Mouse (Mus musculus): ENCODE data around the gene Mylk. TPM values are rescaled to one million over a fixed set of nuclear protein-coding genes. Genes with fewer than 3 reads are reported as not detected.

Mylk gene
- polyA plus RNA-seq, 1 experiment from 2014 or later: 144 TPM

GRCm38 (mm10) chr16:34854066-34854465, 109.1 kb downstream of the Mylk start:
- H3K27ac ChIP-seq (ENCODE audit: low read length): no peak overlapping the region
- H3K4me3 ChIP-seq (ENCODE audit: low read length): no peak overlapping the region
- H3K9ac ChIP-seq (ENCODE audit: low read length): no peak overlapping the region
- WGBS: 69% methylated on average over 7 of the region's 7 CpGs
- no peaks in the 10 kb centered on the region for H3K36me3 ChIP-seq (ENCODE audit: control insufficient read depth, insufficient read depth, low read length)
- no peak for ATAC-seq (ENCODE audit: low read depth)
- no peak overlapping the region for H3K4me2 ChIP-seq (ENCODE audit: low read depth, low read length)
- H3K27me3 ChIP-seq (ENCODE audit: control insufficient read depth, insufficient read depth, low read depth, low read length): no peaks in the 10 kb centered on the region
- peaks cover 13% of the 10 kb centered on the region for H3K4me1 ChIP-seq (replicated peaks; ENCODE audit: control insufficient read depth, insufficient read depth, low read length)
- no peaks in the 10 kb centered on the region for H3K9me3 ChIP-seq (ENCODE audit: control insufficient read depth, low read length)

- Histone ChIP-seq H3K4me1 (replicated peaks; ENCODE audit: control insufficient read depth, insufficient read depth, low read length) (peaks cover 13% of the 10 kb centered on the region), H3K4me3 (ENCODE audit: low read length) (no peak overlapping the region), H3K27me3 (ENCODE audit: control insufficient read depth, insufficient read depth, low read depth, low read length) (no peaks in the 10 kb centered on the region), H3K4me2 (ENCODE audit: low read depth, low read length) (no peak overlapping the region), H3K9me3 (ENCODE audit: control insufficient read depth, low read length) (no peaks in the 10 kb centered on the region), H3K9ac (ENCODE audit: low read length) (no peak overlapping the region), H3K27ac (ENCODE audit: low read length) (peak overlapping the region; percentile 15; the same call in 1 of the 2 replicates), H3K36me3 (ENCODE audit: control insufficient read depth, insufficient read depth, low read length) (no peaks in the 10 kb centered on the region)
- peak; percentile 75 for ATAC-seq (ENCODE audit: low read depth)
- WGBS: 63% methylated on average over 6 of the region's 6 CpGs
Observed at GRCm38 (mm10) chr16:34855136-34855535, 110.1 kb downstream of the Mylk start.

DNA sequence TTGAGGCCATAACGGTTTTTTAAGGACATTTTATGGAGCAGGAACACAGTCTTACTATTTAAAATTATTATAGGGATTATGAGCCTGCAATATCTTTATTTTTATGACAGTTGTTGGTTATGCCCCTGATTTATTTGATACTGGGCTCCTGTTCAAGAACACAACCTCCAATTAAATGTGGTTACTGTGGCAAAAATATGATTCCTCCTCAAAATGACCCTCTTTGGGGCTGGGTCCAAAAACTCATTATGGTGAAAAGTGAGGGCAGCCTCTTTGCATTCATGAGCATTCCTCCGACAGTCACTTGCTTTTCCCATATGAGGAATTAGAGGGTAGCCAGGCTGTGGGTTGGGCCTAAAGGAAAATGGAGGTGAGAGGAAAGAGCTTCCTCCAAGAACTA, 110.7 kb downstream of the Mylk start:
- H3K27ac ChIP-seq (ENCODE audit: low read length): 0 out of 2 replicates have a peak overlapping the region, but pooled peaks have one; percentile 15
- WGBS: 58% methylated on average over 2 of the region's 2 CpGs

GRCm38 (mm10) chr16:34857631-34858030, 112.6 kb downstream of the Mylk start:
- Histone ChIP-seq H3K4me3 (ENCODE audit: low read length) (no peak overlapping the region), H3K36me3 (ENCODE audit: control insufficient read depth, insufficient read depth, low read length) (no peaks in the 10 kb centered on the region), H3K27me3 (ENCODE audit: control insufficient read depth, insufficient read depth, low read depth, low read length) (no peaks in the 10 kb centered on the region), H3K27ac (ENCODE audit: low read length) (no peak overlapping the region), H3K4me1 (replicated peaks; ENCODE audit: control insufficient read depth, insufficient read depth, low read length) (peaks cover 25% of the 10 kb centered on the region), H3K9ac (ENCODE audit: low read length) (no peak overlapping the region), H3K4me2 (ENCODE audit: low read depth, low read length) (no peak overlapping the region), H3K9me3 (ENCODE audit: control insufficient read depth, low read length) (no peaks in the 10 kb centered on the region)
- ATAC-seq (ENCODE audit: low read depth): no peak
- 46% methylated on average over 5 of the region's 5 CpGs for WGBS

More for the DNA sequence above, 110.7 kb downstream of the Mylk start:
- Histone ChIP-seq H3K4me3 (ENCODE audit: low read length) (no peak overlapping the region), H3K9me3 (ENCODE audit: control insufficient read depth, low read length) (no peaks in the 10 kb centered on the region), H3K36me3 (ENCODE audit: control insufficient read depth, insufficient read depth, low read length) (no peaks in the 10 kb centered on the region), H3K27me3 (ENCODE audit: control insufficient read depth, insufficient read depth, low read depth, low read length) (no peaks in the 10 kb centered on the region), H3K9ac (ENCODE audit: low read length) (no peak overlapping the region), H3K4me1 (replicated peaks; ENCODE audit: control insufficient read depth, insufficient read depth, low read length) (peaks cover 13% of the 10 kb centered on the region), H3K4me2 (ENCODE audit: low read depth, low read length) (no peak overlapping the region)
- ATAC-seq (ENCODE audit: low read depth): no peak

- no peaks in the 10 kb centered on the region for H3K36me3 ChIP-seq (ENCODE audit: control insufficient read depth, insufficient read depth, low read length)
- no peak overlapping the region for H3K4me2 ChIP-seq (ENCODE audit: low read depth, low read length)
- no peaks in the 10 kb centered on the region for H3K27me3 ChIP-seq (ENCODE audit: control insufficient read depth, insufficient read depth, low read depth, low read length)
- WGBS: 74% methylated on average over 3 of the region's 3 CpGs
- no peaks in the 10 kb centered on the region for H3K9me3 ChIP-seq (ENCODE audit: control insufficient read depth, low read length)
- peaks cover 21% of the 10 kb centered on the region for H3K4me1 ChIP-seq (replicated peaks; ENCODE audit: control insufficient read depth, insufficient read depth, low read length)
- H3K4me3 ChIP-seq (ENCODE audit: low read length): no peak overlapping the region
- H3K9ac ChIP-seq (ENCODE audit: low read length): no peak overlapping the region
- ATAC-seq (ENCODE audit: low read depth): no peak
- H3K27ac ChIP-seq (ENCODE audit: low read length): no peak overlapping the region
Observed at GRCm38 (mm10) chr16:34860761-34861160, 115.8 kb downstream of the Mylk start.

- no peak overlapping the region for H3K9ac ChIP-seq (ENCODE audit: low read length)
- H3K27ac ChIP-seq (ENCODE audit: low read length): 0 out of 2 replicates have a peak overlapping the region, but pooled peaks have one; percentile 10
- H3K27me3 ChIP-seq (ENCODE audit: control insufficient read depth, insufficient read depth, low read depth, low read length): no peaks in the 10 kb centered on the region
- ATAC-seq (ENCODE audit: low read depth): peak; percentile 46; the same call in 1 of the 2 replicates
- H3K4me3 ChIP-seq (ENCODE audit: low read length): no peak overlapping the region
- WGBS: 47% methylated on average over 10 of the region's 10 CpGs
- H3K36me3 ChIP-seq (ENCODE audit: control insufficient read depth, insufficient read depth, low read length): no peaks in the 10 kb centered on the region
- no peak overlapping the region for H3K4me2 ChIP-seq (ENCODE audit: low read depth, low read length)
- peaks cover 21% of the 10 kb centered on the region for H3K4me1 ChIP-seq (replicated peaks; ENCODE audit: control insufficient read depth, insufficient read depth, low read length)
- no peaks in the 10 kb centered on the region for H3K9me3 ChIP-seq (ENCODE audit: control insufficient read depth, low read length)
Observed at GRCm38 (mm10) chr16:34861744-34862365, 116.8 kb downstream of the Mylk start.

- Histone ChIP-seq H3K27me3 (ENCODE audit: control insufficient read depth, insufficient read depth, low read depth, low read length) (no peaks in the 10 kb centered on the region), H3K27ac (ENCODE audit: low read length) (no peak overlapping the region), H3K9me3 (ENCODE audit: control insufficient read depth, low read length) (no peaks in the 10 kb centered on the region), H3K4me3 (ENCODE audit: low read length) (no peak overlapping the region), H3K4me2 (ENCODE audit: low read depth, low read length) (no peak overlapping the region), H3K9ac (ENCODE audit: low read length) (no peak overlapping the region), H3K36me3 (ENCODE audit: control insufficient read depth, insufficient read depth, low read length) (no peaks in the 10 kb centered on the region), H3K4me1 (replicated peaks; ENCODE audit: control insufficient read depth, insufficient read depth, low read length) (peaks cover 11% of the 10 kb centered on the region)
- ATAC-seq (ENCODE audit: low read depth): no peak
- 60% methylated on average over 4 of the region's 4 CpGs for WGBS
Observed at GRCm38 (mm10) chr16:34865373-34865772, 120.4 kb downstream of the Mylk start.

- Histone ChIP-seq H3K9ac (ENCODE audit: low read length) (no peak overlapping the region), H3K27ac (ENCODE audit: low read length) (no peak overlapping the region), H3K4me1 (replicated peaks; ENCODE audit: control insufficient read depth, insufficient read depth, low read length) (peaks cover 3% of the 10 kb centered on the region; the same call in 1 of the 2 replicates), H3K36me3 (ENCODE audit: control insufficient read depth, insufficient read depth, low read length) (no peaks in the 10 kb centered on the region), H3K4me3 (ENCODE audit: low read length) (no peak overlapping the region), H3K27me3 (ENCODE audit: control insufficient read depth, insufficient read depth, low read depth, low read length) (no peaks in the 10 kb centered on the region), H3K4me2 (ENCODE audit: low read depth, low read length) (no peak overlapping the region), H3K9me3 (ENCODE audit: control insufficient read depth, low read length) (no peaks in the 10 kb centered on the region)
- WGBS: 97% methylated on average over 2 of the region's 2 CpGs
- no peak for ATAC-seq (ENCODE audit: low read depth)
Observed at GRCm38 (mm10) chr16:34867217-34867616, 122.2 kb downstream of the Mylk start.

DNA sequence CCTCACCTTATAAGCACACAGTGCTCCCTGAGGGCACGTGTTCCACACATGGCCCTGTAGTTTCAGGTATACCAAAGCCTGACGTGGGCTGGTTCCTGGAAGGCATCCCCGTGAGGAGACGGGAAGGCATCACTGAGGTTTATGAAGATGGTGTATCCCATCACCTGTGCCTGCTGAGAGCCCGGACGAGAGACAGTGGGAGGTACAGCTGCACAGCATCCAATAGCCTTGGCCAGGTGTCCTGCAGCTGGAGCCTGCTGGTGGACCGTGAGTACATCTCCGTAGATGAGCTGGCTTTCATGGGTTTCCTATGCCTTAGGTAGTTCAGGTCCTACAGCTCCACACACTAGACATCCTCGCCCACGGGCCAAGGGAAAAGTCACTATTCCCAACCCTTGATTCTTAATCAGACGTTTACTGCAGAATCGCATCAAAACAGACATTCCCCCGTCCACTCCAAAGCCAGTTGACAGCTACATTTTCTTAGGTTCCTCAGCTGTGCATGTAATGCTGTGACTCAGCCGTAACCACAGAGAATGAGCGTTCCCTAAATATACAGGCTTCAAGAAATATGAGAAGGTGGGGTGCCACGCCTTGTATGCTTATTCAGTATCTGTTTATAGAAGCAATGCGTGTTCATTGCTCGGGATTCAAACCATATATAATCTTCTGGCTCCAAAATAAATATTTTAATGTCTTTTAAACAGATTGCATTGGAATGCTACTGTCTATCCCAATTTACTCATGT, 135.2 kb downstream of the Mylk start:
- WGBS: 60% methylated on average over 18 of the region's 18 CpGs
- no peak overlapping the region for H3K9ac ChIP-seq (ENCODE audit: low read length)
- H3K36me3 ChIP-seq (ENCODE audit: control insufficient read depth, insufficient read depth, low read length): peaks cover 6% of the 10 kb centered on the region; the same call in 1 of the 2 replicates
- H3K4me3 ChIP-seq (ENCODE audit: low read length): no peak overlapping the region
- H3K27me3 ChIP-seq (ENCODE audit: control insufficient read depth, insufficient read depth, low read depth, low read length): no peaks in the 10 kb centered on the region
- peak overlapping the region; percentile 47 for H3K27ac ChIP-seq (ENCODE audit: low read length)
- no peak overlapping the region for H3K4me2 ChIP-seq (ENCODE audit: low read depth, low read length)
- ATAC-seq (ENCODE audit: low read depth): peak; percentile 53; the same call in 1 of the 2 replicates
- H3K4me1 ChIP-seq (replicated peaks; ENCODE audit: control insufficient read depth, insufficient read depth, low read length): peaks cover 13% of the 10 kb centered on the region
- no peaks in the 10 kb centered on the region for H3K9me3 ChIP-seq (ENCODE audit: control insufficient read depth, low read length)

Data from lung, embryonic 16.5 days (tissue).